Mouse (Mus musculus): ENCODE measurements around the gene Smchd1.

DNA sequence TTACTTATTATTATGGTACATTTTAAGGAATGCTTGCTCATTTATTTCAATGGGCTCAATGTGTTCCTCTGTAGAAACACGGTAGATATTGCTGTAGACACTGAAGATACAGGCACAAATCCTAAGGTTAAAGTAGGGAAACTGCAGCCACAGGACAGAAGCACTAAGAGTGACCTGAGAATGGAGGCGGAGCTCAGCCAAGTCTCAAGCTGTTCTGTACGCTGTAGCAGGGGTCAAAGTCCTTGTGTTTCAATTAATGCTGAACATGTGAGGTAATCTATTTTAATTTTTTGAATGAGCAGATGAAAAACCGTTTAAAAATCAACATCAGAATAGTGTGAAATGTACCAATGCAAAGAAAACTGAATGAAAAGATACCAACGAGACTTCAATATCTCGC, 31.9 kb downstream of the Smchd1 start:
- TF ChIP-seq POLR2A (IDR thresholded peaks at IDR 0.05; ENCODE audit: control insufficient read depth, extremely low read depth, insufficient read depth, low read length, poor library complexity): no peak
- TF ChIP-seq CTCF (IDR thresholded peaks at IDR 0.05; ENCODE audit: borderline replicate concordance, control insufficient read depth, extremely low read depth, insufficient read depth, low read length, poor library complexity): no peak

Measured in thymus, adult 2 months (tissue).